ENCODE assay signal across 14 mouse cellular contexts in genomic region chrX:153932586-153932985, GRCm38 (mm10).
DNase-seq lines count a peak whose midpoint lies in the region; ATAC-seq lines count a peak whose summit lies in the region.
"Had no signal": no experiment of that assay in that cellular context is flagged by ENCODE, and none has a peak within 500 bp of the region (broad histone marks: within the 10 kb centered on the region; RNA-seq: fewer than 3 reads in every experiment).

No protein-coding gene starts in this region.

- H3K9ac ChIP-seq in heart, embryonic 12.5 days, result no peak overlapping the region
- no peak overlapping the region for H3K9ac ChIP-seq in midbrain, embryonic 11.5 days (ENCODE audit: low read length)
- no peak overlapping the region for H3K9ac ChIP-seq in midbrain, embryonic 13.5 days (replicated peaks)
- H3K9ac ChIP-seq in heart, embryonic 11.5 days (ENCODE audit: low read depth, low read length), result no peak overlapping the region
- H3K9ac ChIP-seq: liver, embryonic 15.5 days had no signal

- no peak overlapping the region for H3K27ac ChIP-seq in heart, embryonic 12.5 days (ENCODE audit: poor library complexity, severe bottlenecking)
- no peak overlapping the region for H3K27ac ChIP-seq in midbrain, embryonic 11.5 days (ENCODE audit: low read depth, low read length)
- no peak overlapping the region for H3K27ac ChIP-seq in midbrain, embryonic 13.5 days
- no peak overlapping the region for H3K27ac ChIP-seq in heart, embryonic 11.5 days (ENCODE audit: low read depth, low read length)
- H3K27ac ChIP-seq: liver, embryonic 15.5 days had no signal

- DNase-seq in heart, adult 11 months, result peak; percentile 42
- no peak for DNase-seq in midbrain, embryonic 11.5 days (ENCODE audit: low spot score, missing footprints)
- DNase-seq in thymus, postnatal 14 days, result peak; percentile 74
- no peak for DNase-seq in right cerebral cortex, postnatal 25 days
- DNase-seq: adrenal gland, postnatal 14 days; cerebellum, postnatal 14 days; heart, postnatal 10 days; layer of hippocampus, adult 9-11 months had no signal

- no peaks in the 10 kb centered on the region for H3K27me3 ChIP-seq in heart, embryonic 12.5 days (replicated peaks)
- H3K27me3 ChIP-seq in midbrain, embryonic 11.5 days (ENCODE audit: control insufficient read depth, insufficient read depth, low read length), result no peaks in the 10 kb centered on the region
- H3K27me3 ChIP-seq in midbrain, embryonic 13.5 days, result no peaks in the 10 kb centered on the region
- no peaks in the 10 kb centered on the region for H3K27me3 ChIP-seq in heart, embryonic 11.5 days (ENCODE audit: control insufficient read depth, insufficient read depth, low read length)
- H3K27me3 ChIP-seq: CH12.LX; liver, embryonic 15.5 days had no signal

- H3K4me2 ChIP-seq in heart, embryonic 12.5 days, result no peak overlapping the region
- H3K4me2 ChIP-seq in midbrain, embryonic 11.5 days, result no peak overlapping the region
- no peak overlapping the region for H3K4me2 ChIP-seq in midbrain, embryonic 13.5 days (replicated peaks)
- H3K4me2 ChIP-seq in heart, embryonic 11.5 days, result no peak overlapping the region
- H3K4me2 ChIP-seq: liver, embryonic 15.5 days had no signal

- no peak overlapping the region for H3K4me3 ChIP-seq in heart, embryonic 12.5 days
- no peak overlapping the region for H3K4me3 ChIP-seq in midbrain, embryonic 11.5 days (ENCODE audit: low read depth, low read length)
- no peak overlapping the region for H3K4me3 ChIP-seq in midbrain, embryonic 13.5 days (replicated peaks)
- H3K4me3 ChIP-seq in heart, embryonic 11.5 days (ENCODE audit: low read depth, low read length), result no peak overlapping the region
- H3K4me3 ChIP-seq: liver, embryonic 15.5 days had no signal

- ATAC-seq in heart, embryonic 12.5 days (ENCODE audit: insufficient number of reproducible peaks, low FRiP score), result no peak
- ATAC-seq in midbrain, embryonic 11.5 days (ENCODE audit: low FRiP score), result 0 out of 2 replicates have a peak, but pooled peaks have one; percentile 26
- no peak for ATAC-seq in midbrain, embryonic 13.5 days
- ATAC-seq in megakaryocyte, adult 5-6 weeks (ENCODE audit: poor library complexity, severe bottlenecking), result peak; percentile 43; the same call in 1 of the 2 replicates
- no peak for ATAC-seq in heart, embryonic 11.5 days (replicated peaks; ENCODE audit: insufficient number of reproducible peaks, low FRiP score, low TSS enrichment)

- 66% methylated on average over 2 of the region's 2 CpGs for WGBS in heart, embryonic 12.5 days
- 71% methylated on average over 2 of the region's 2 CpGs for WGBS in midbrain, embryonic 11.5 days
- 79% methylated on average over 2 of the region's 2 CpGs for WGBS in midbrain, embryonic 13.5 days
- 54% methylated on average over 2 of the region's 2 CpGs for WGBS in heart, embryonic 11.5 days (ENCODE audit: insufficient replicate concordance)

- H3K36me3 ChIP-seq in heart, embryonic 12.5 days, result no peaks in the 10 kb centered on the region
- H3K36me3 ChIP-seq in midbrain, embryonic 11.5 days (ENCODE audit: control insufficient read depth, insufficient read depth, low read length), result no peaks in the 10 kb centered on the region
- no peaks in the 10 kb centered on the region for H3K36me3 ChIP-seq in midbrain, embryonic 13.5 days
- H3K36me3 ChIP-seq in heart, embryonic 11.5 days (ENCODE audit: control insufficient read depth, insufficient read depth, low read length), result no peaks in the 10 kb centered on the region
- H3K36me3 ChIP-seq: liver, embryonic 15.5 days had no signal

- no peaks in the 10 kb centered on the region for H3K4me1 ChIP-seq in heart, embryonic 12.5 days (replicated peaks)
- no peaks in the 10 kb centered on the region for H3K4me1 ChIP-seq in midbrain, embryonic 11.5 days (ENCODE audit: control insufficient read depth, insufficient read depth, low read length)
- no peaks in the 10 kb centered on the region for H3K4me1 ChIP-seq in midbrain, embryonic 13.5 days (replicated peaks)
- no peaks in the 10 kb centered on the region for H3K4me1 ChIP-seq in heart, embryonic 11.5 days (ENCODE audit: control insufficient read depth, insufficient read depth, low read length)
- H3K4me1 ChIP-seq: liver, embryonic 15.5 days had no signal

- no peaks in the 10 kb centered on the region for H3K9me3 ChIP-seq in heart, embryonic 12.5 days (replicated peaks)
- no peaks in the 10 kb centered on the region for H3K9me3 ChIP-seq in midbrain, embryonic 11.5 days (ENCODE audit: control insufficient read depth, low read length)
- no peaks in the 10 kb centered on the region for H3K9me3 ChIP-seq in midbrain, embryonic 13.5 days
- no peaks in the 10 kb centered on the region for H3K9me3 ChIP-seq in heart, embryonic 11.5 days (replicated peaks; ENCODE audit: control insufficient read depth, low read length)
- H3K9me3 ChIP-seq: liver, embryonic 15.5 days had no signal

Comparison
In these comparisons a context has a peak if more than half of its experiments do, and no peak if none do; other contexts are left out.
1. ATAC-seq: peak in midbrain, embryonic 11.5 days (single experiment) and megakaryocyte, adult 5-6 weeks (single experiment); none in heart, embryonic 12.5 days (single experiment), midbrain, embryonic 13.5 days (single experiment) and heart, embryonic 11.5 days (single experiment).
2. DNase-seq: peak in heart, adult 11 months (single experiment) and thymus, postnatal 14 days (single experiment); none in midbrain, embryonic 11.5 days (single experiment) and right cerebral cortex, postnatal 25 days (single experiment).